Mouse (Mus musculus): ENCODE measurements around the gene Pafah2.

DNA sequence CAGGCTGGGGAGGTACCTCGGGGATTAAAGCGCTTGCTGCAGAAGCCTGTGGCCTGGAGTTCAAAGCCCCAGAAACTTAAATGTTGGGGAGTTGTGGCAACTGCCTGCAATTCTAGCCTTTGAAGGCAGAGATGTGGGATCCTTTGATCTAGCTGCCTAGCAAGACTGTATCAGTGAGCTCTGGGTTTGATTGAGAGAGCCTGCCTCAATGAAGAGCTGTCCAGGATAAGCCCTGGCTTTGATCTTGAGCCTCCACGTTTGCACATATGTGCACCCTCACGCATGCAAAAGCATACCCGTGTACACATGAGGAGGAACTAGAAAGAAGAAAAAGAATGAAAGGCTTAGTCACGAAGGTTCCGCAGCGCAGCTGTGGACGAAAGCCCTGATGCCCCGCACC lies 40.5 kb downstream of the Pafah2 start:
- no peak for TF ChIP-seq CTCF (conservative IDR thresholded peaks at IDR 0.05; ENCODE audit: insufficient read depth, insufficient read length, low read depth, low read length)
- TF ChIP-seq POLR2A (IDR thresholded peaks at IDR 0.05; ENCODE audit: low read depth, low read length): no peak

Data from kidney, adult 2 months (tissue).